Mouse (Mus musculus): ENCODE measurements around the gene Ino80e.

DNA sequence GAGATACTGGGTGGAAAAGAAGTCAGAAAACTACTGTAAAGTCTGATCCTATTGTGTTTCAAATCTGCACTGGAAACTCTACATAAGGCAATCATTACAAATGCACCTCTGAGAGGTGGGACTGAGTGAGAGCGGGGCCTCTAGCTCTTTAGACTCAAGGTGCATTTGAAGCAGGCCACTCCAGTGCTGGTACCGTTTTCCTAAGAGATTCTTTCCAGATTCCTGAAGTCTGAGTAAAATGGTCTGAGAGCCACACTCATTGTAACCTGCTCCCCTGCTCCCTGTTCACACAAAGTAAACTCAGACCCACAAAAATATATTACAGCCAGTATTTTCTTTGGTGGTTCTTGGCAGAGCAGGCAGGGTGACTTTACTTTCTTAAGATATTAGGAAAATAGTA is 5.4 kb upstream of the Ino80e start:
- TF ChIP-seq POLR2AphosphoS2 (IDR thresholded peaks at IDR 0.05; ENCODE audit: low read depth, low read length) = no peak
- TF ChIP-seq CTCF (conservative IDR thresholded peaks at IDR 0.05 in 1 of 2, IDR thresholded peaks at IDR 0.05 in 1 of 2; ENCODE audit: low read depth in 2 of 2, low read length in 2 of 2) = no peak
